Mouse (Mus musculus): ENCODE data around the gene Rnps1. TPM values are rescaled to one million over a fixed set of nuclear protein-coding genes. Genes with fewer than 3 reads are reported as not detected.
"Not testable (repeated sequence)": the region's sequence is repeated elsewhere in the genome, so short reads cannot be mapped to it uniquely, and the experiment has no call there.

The Rnps1 gene
- polyA plus RNA-seq, 1 experiment from 2014 or later = 258 TPM

- 51% methylated on average over 10 of the region's 10 CpGs for WGBS
- not testable (repeated sequence) for H3K9ac ChIP-seq, H3K27me3 ChIP-seq, H3K9me3 ChIP-seq, H3K36me3 ChIP-seq
- peak overlapping the region; percentile 79 for H3K4me3 ChIP-seq
- ATAC-seq (ENCODE audit: borderline replicate concordance, extremely low read depth, low FRiP score, low TSS enrichment) = peak; percentile 38; the same call in 1 of the 2 replicates
- peaks cover 18% of the 10 kb centered on the region for H3K4me1 ChIP-seq
- H3K27ac ChIP-seq = peak overlapping the region; percentile 97
- H3K4me2 ChIP-seq = peak overlapping the region; percentile 47
These were observed 41.3 kb downstream of the Rnps1 start for GRCm38 (mm10) chr17:24455523-24456206.

- WGBS = 63% methylated on average over 2 of the region's 2 CpGs
- Histone ChIP-seq H3K4me2 (no peak overlapping the region), H3K9me3 (no peaks in the 10 kb centered on the region), H3K27ac (no peak overlapping the region), H3K9ac (no peak overlapping the region), H3K4me3 (no peak overlapping the region), H3K36me3 (no peaks in the 10 kb centered on the region), H3K27me3 (no peaks in the 10 kb centered on the region), H3K4me1 (no peaks in the 10 kb centered on the region)
- ATAC-seq (ENCODE audit: borderline replicate concordance, extremely low read depth, low FRiP score, low TSS enrichment) = no peak
These were observed 47.2 kb downstream of the Rnps1 start for GRCm38 (mm10) chr17:24461580-24461979.

- Histone ChIP-seq H3K27ac (no peak overlapping the region), H3K4me1 (no peaks in the 10 kb centered on the region), H3K4me2 (no peak overlapping the region), H3K9ac (no peak overlapping the region), H3K9me3 (no peaks in the 10 kb centered on the region), H3K4me3 (no peak overlapping the region), H3K27me3 (no peaks in the 10 kb centered on the region), H3K36me3 (no peaks in the 10 kb centered on the region)
- ATAC-seq (ENCODE audit: borderline replicate concordance, extremely low read depth, low FRiP score, low TSS enrichment) = no peak
- WGBS = 46% methylated on average over 1 of the region's 1 CpGs
These were observed 48.6 kb downstream of the Rnps1 start for GRCm38 (mm10) chr17:24462932-24463331.

- no peak for ATAC-seq (ENCODE audit: borderline replicate concordance, extremely low read depth, low FRiP score, low TSS enrichment)
- H3K4me3 ChIP-seq = no peak overlapping the region
- H3K36me3 ChIP-seq = no peaks in the 10 kb centered on the region
- H3K27ac ChIP-seq = no peak overlapping the region
- no peaks in the 10 kb centered on the region for H3K4me1 ChIP-seq
- no peaks in the 10 kb centered on the region for H3K27me3 ChIP-seq
- H3K4me2 ChIP-seq = no peak overlapping the region
- WGBS = 44% methylated on average over 6 of the region's 6 CpGs
- no peaks in the 10 kb centered on the region for H3K9me3 ChIP-seq
- no peak overlapping the region for H3K9ac ChIP-seq
These were observed 49.2 kb downstream of the Rnps1 start for GRCm38 (mm10) chr17:24463374-24464133.

GRCm38 (mm10) chr17:24468636-24469246 is 54.4 kb downstream of the Rnps1 start:
- WGBS = 90% methylated on average over 5 of the region's 5 CpGs
- Histone ChIP-seq H3K4me3 (no peak overlapping the region), H3K27ac (no peak overlapping the region), H3K36me3 (no peaks in the 10 kb centered on the region), H3K4me1 (peaks cover 26% of the 10 kb centered on the region), H3K27me3 (no peaks in the 10 kb centered on the region), H3K9ac (no peak overlapping the region), H3K9me3 (no peaks in the 10 kb centered on the region), H3K4me2 (no peak overlapping the region)
- no peak for ATAC-seq (ENCODE audit: borderline replicate concordance, extremely low read depth, low FRiP score, low TSS enrichment)

GRCm38 (mm10) chr17:24469336-24469909 is 55.1 kb downstream of the Rnps1 start:
- H3K4me3 ChIP-seq = peak overlapping the region; percentile 83
- peaks cover 26% of the 10 kb centered on the region for H3K4me1 ChIP-seq
- ATAC-seq (ENCODE audit: borderline replicate concordance, extremely low read depth, low FRiP score, low TSS enrichment) = no peak
- no peaks in the 10 kb centered on the region for H3K27me3 ChIP-seq
- WGBS = 13% methylated on average over 7 of the region's 7 CpGs
- peak overlapping the region; percentile 87 for H3K9ac ChIP-seq
- H3K36me3 ChIP-seq = peaks cover 3% of the 10 kb centered on the region; the same call in 1 of the 2 replicates
- peak overlapping the region; percentile 89 for H3K27ac ChIP-seq
- H3K9me3 ChIP-seq = no peaks in the 10 kb centered on the region
- H3K4me2 ChIP-seq = peak overlapping the region; percentile 95

GRCm38 (mm10) chr17:24469910-24470602 is 55.7 kb downstream of the Rnps1 start, which contains the start of the genes E4f1 and Pgp:
Gene E4f1, minus strand, starts transcription at chr17:24470313.
Gene Pgp, plus strand, starts transcription at chr17:24470392.
- Histone ChIP-seq H3K27ac (peak within 1 kb of the TSS; percentile 89), H3K4me2 (peak within 1 kb of the TSS; percentile 95), H3K9me3 (no peaks in the 10 kb centered on the region), H3K4me3 (peak within 1 kb of the TSS; percentile 83), H3K36me3 (peaks cover 9% of the 10 kb centered on the region; the same call in 1 of the 2 replicates), H3K27me3 (no peaks in the 10 kb centered on the region), H3K4me1 (peaks cover 26% of the 10 kb centered on the region), H3K9ac (peak within 1 kb of the TSS; percentile 87)
- WGBS = under 1% methylated on average over 75 of the region's 75 CpGs
- ATAC-seq (ENCODE audit: borderline replicate concordance, extremely low read depth, low FRiP score, low TSS enrichment) = peak; percentile 98

GRCm38 (mm10) chr17:24470701-24471527 is 56.5 kb downstream of the Rnps1 start:
- Histone ChIP-seq H3K4me1 (peaks cover 26% of the 10 kb centered on the region), H3K27me3 (no peaks in the 10 kb centered on the region), H3K9me3 (no peaks in the 10 kb centered on the region), H3K27ac (peak overlapping the region; percentile 89), H3K9ac (peak overlapping the region; percentile 87), H3K36me3 (peaks cover 17% of the 10 kb centered on the region), H3K4me3 (peak overlapping the region; percentile 83), H3K4me2 (peak overlapping the region; percentile 95)
- WGBS = 1% methylated on average over 68 of the region's 68 CpGs
- ATAC-seq (ENCODE audit: borderline replicate concordance, extremely low read depth, low FRiP score, low TSS enrichment) = peak; percentile 29; the same call in 1 of the 2 replicates

GRCm38 (mm10) chr17:24472512-24472911 is 58.1 kb downstream of the Rnps1 start:
- H3K4me2 ChIP-seq = peak overlapping the region; percentile 95
- peaks cover 33% of the 10 kb centered on the region for H3K36me3 ChIP-seq
- H3K9me3 ChIP-seq = no peaks in the 10 kb centered on the region
- no peak for ATAC-seq (ENCODE audit: borderline replicate concordance, extremely low read depth, low FRiP score, low TSS enrichment)
- peaks cover 27% of the 10 kb centered on the region for H3K4me1 ChIP-seq
- no peak overlapping the region for H3K9ac ChIP-seq
- H3K27ac ChIP-seq = no peak overlapping the region
- H3K27me3 ChIP-seq = no peaks in the 10 kb centered on the region
- 70% methylated on average over 4 of the region's 4 CpGs for WGBS
- 0 out of 2 replicates have a peak overlapping the region, but pooled peaks have one; percentile 83 for H3K4me3 ChIP-seq

- peaks cover 37% of the 10 kb centered on the region for H3K4me1 ChIP-seq
- no peak for ATAC-seq (ENCODE audit: borderline replicate concordance, extremely low read depth, low FRiP score, low TSS enrichment)
- H3K27me3 ChIP-seq = no peaks in the 10 kb centered on the region
- H3K9me3 ChIP-seq = no peaks in the 10 kb centered on the region
- peak within 1 kb of the TSS; percentile 95; the same call in 1 of the 2 replicates for H3K4me2 ChIP-seq
- H3K27ac ChIP-seq = no peak within 1 kb of the TSS
- no peak within 1 kb of the TSS for H3K4me3 ChIP-seq
- no peak within 1 kb of the TSS for H3K9ac ChIP-seq
- peaks cover 36% of the 10 kb centered on the region for H3K36me3 ChIP-seq
- 72% methylated on average over 6 of the region's 6 CpGs for WGBS
These were observed 59.4 kb downstream of the Rnps1 start, which contains the start of gene Bricd5 for GRCm38 (mm10) chr17:24473612-24474275. Gene Bricd5, plus strand, starts transcription at chr17:24473884.

All from lung, embryonic 15.5 days (tissue).